Mouse (Mus musculus) G1E (cell line): ENCODE measurements around the gene Galm. TPM values are rescaled to one million over a fixed set of nuclear protein-coding genes. Genes with fewer than 3 reads are reported as not detected.
"Not testable (repeated sequence)": the region's sequence is repeated elsewhere in the genome, so short reads cannot be mapped to it uniquely, and the experiment has no call there.

Experiments
- ATAC-seq: 2 replicates; pipeline ENCODE4 v1.8.0; 2016; ENCODE audit warnings: mild to moderate bottlenecking; ENCODE audit not compliant: insufficient number of reproducible peaks, poor library complexity, low FRiP score, severe bottlenecking; ENCODE audit errors: extremely low read depth
- DNase-seq: peaks from one replicate; pipeline ENCODE4 v3.0.0; 2012; ENCODE audit warnings: low spot score
- H3K27me3 ChIP-seq: 2 replicates; pipeline ENCODE4 v1.6.1; 2012; ENCODE audit warnings: mild to moderate bottlenecking, low read length, inconsistent platforms; ENCODE audit not compliant: insufficient read depth
- H3K36me3 ChIP-seq: replicated peaks from 2 replicates; pipeline ENCODE3; 2012; ENCODE audit warnings: mild to moderate bottlenecking, inconsistent platforms
- H3K4me1 ChIP-seq: 2 replicates; pipeline ENCODE4 v1.6.1; 2012; ENCODE audit warnings: low read depth, low read length, inconsistent platforms, mixed read lengths; ENCODE audit not compliant: insufficient read depth
- H3K4me3 ChIP-seq: 2 replicates; pipeline ENCODE4 v1.5.1; 2012; ENCODE audit warnings: low read depth, mild to moderate bottlenecking, inconsistent platforms, low read length, moderate library complexity, mixed read lengths
- H3K9me3 ChIP-seq: replicated peaks from 2 replicates; pipeline ENCODE4 v1.6.1; 2012; ENCODE audit warnings: inconsistent platforms
- CTCF ChIP-seq: IDR thresholded peaks from 2 replicates; pipeline ENCODE4 v1.5.1; 2012; ENCODE audit warnings: low read depth, low read length, inconsistent platforms, mixed read lengths
- GATA1 ChIP-seq: IDR thresholded peaks from 2 replicates; pipeline ENCODE4 v1.6.1; 2012; ENCODE audit warnings: borderline replicate concordance, low read length, inconsistent platforms, mixed read lengths
- GATA2 ChIP-seq: IDR thresholded peaks from 2 replicates; pipeline ENCODE4 v1.6.1; 2012; ENCODE audit warnings: low read depth, low read length, inconsistent platforms, borderline replicate concordance
- POLR2AphosphoS5 ChIP-seq: IDR thresholded peaks from 2 replicates; pipeline ENCODE4 v1.6.1; 2012; ENCODE audit warnings: low read depth, low read length, inconsistent platforms; ENCODE audit not compliant: insufficient replicate concordance
- TAL1 ChIP-seq: conservative IDR thresholded peaks from 2 replicates; pipeline ENCODE4 v1.6.1; 2012; ENCODE audit warnings: low read depth, low read length, inconsistent platforms, mixed read lengths
- polyA plus RNA-seq: library from polyadenylated mRNA; stranded (reverse); fragments of >175 nt; gene quantifications from 2 replicates; pipeline ENCODE4 v1.2.3, GENCODE M21; 2012
- total RNA-seq, 2 experiments: library from RNA; stranded (forward) in 1 of 2; stranded (reverse) in 1 of 2; fragments of 200-1000 nt in 1 of 2; fragments of >200 nt in 1 of 2; fragmentation: Nextera tagmentation in 1 of 2; gene quantifications; 2 replicates each; pipeline ENCODE4 v1.2.3; 2014 to 2017

The Galm gene
- total and polyA plus RNA-seq, 3 experiments = not detected

DNA sequence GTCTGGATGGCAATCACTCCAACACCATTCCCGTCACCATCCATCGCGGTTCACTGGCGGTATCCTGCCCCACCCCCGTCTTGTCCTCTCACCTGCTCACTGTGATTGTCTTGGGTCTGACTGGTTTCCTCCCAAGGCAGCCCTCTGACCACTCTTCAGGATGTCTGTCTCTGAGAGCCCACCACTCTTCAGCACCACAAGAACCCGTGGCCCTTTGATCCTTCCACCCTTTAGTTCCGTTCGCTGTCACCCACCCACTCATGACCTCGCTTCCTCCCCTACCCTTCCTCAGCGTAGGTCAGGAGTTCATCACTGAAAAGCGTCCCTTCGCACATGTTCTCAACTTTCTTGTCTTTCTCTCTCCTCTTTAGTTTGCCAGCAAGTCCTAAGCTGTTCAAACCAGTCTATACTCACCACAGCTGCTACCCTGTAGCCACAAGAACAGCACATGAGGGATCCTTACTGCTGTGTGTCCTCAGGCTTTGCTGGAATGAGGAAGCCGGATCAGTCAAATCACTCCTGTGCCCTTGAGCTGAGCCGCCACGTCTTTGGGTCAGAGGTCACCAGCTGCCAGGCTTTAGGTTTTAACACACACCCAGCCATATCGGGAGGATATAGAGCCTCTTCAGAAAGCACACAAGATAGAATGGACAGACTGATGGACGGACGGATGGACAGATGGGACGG lies 47.6 kb downstream of the Galm start:
- Histone ChIP-seq H3K4me1 (no peaks in the 10 kb centered on the region), H3K36me3 (no peaks in the 10 kb centered on the region), H3K9me3 (no peaks in the 10 kb centered on the region), H3K27me3 (peaks cover 28% of the 10 kb centered on the region), H3K4me3 (no peak overlapping the region)
- no peak for TF ChIP-seq TAL1
- TF ChIP-seq POLR2AphosphoS5 = no peak
- TF ChIP-seq GATA1 = no peak
- TF ChIP-seq CTCF = no peak
- no peak for TF ChIP-seq GATA2
- DNase-seq (no peak), ATAC-seq (no peak)

DNA sequence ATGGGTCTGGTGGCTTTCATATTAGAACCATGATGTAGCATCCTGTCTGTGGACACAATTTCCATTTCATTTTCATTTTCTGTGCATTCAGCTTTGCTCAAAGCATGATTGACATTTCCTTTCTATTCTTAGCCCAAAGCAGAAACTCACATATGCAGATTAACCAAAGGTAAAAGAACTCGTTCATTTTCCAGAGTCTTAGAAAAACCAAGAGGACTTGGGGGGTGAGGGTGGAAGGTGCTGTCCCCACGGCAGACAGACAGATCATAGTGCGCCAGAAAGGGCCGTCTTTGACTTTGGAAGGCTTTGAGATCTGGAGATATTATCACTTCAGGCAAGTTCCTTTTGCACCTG lies 48.1 kb downstream of the Galm start:
- ATAC-seq (no peak), DNase-seq (no peak)
- H3K36me3 ChIP-seq = no peaks in the 10 kb centered on the region
- TF ChIP-seq POLR2AphosphoS5 (no peak), TAL1 (no peak), GATA2 (no peak), GATA1 (no peak), CTCF (no peak)
- H3K27me3 ChIP-seq = peaks cover 28% of the 10 kb centered on the region
- no peak overlapping the region for H3K4me3 ChIP-seq
- H3K4me1 ChIP-seq = peaks cover 3% of the 10 kb centered on the region; the same call in 1 of the 2 replicates
- no peaks in the 10 kb centered on the region for H3K9me3 ChIP-seq

DNA sequence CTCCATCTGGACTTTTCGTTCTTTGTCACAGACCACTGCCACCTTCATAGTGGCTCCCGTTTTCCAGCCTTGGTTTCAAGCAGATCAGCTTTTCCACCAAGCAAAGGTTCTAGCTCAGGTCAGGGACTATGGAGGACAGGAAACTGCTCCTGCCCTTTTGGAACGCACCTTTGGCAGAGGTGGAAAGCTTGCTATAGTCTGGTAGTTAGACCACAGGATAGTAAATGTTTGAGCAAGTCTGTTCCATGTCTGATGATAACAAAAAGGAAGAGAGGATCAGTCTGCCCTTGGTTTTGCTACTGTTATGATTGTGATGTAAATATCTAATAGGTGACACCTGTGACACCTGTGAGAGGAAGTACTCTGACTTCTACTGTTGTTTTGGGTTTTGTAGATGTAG lies 48.7 kb downstream of the Galm start:
- H3K4me3 ChIP-seq = no peak overlapping the region
- no peak for DNase-seq
- H3K9me3 ChIP-seq = no peaks in the 10 kb centered on the region
- peaks cover 26% of the 10 kb centered on the region for H3K27me3 ChIP-seq
- TF ChIP-seq POLR2AphosphoS5 (no peak), TAL1 (no peak), CTCF (no peak), GATA1 (no peak)
- H3K36me3 ChIP-seq = no peaks in the 10 kb centered on the region
- ATAC-seq = no peak
- H3K4me1 ChIP-seq = peaks cover 3% of the 10 kb centered on the region; the same call in 1 of the 2 replicates

DNA sequence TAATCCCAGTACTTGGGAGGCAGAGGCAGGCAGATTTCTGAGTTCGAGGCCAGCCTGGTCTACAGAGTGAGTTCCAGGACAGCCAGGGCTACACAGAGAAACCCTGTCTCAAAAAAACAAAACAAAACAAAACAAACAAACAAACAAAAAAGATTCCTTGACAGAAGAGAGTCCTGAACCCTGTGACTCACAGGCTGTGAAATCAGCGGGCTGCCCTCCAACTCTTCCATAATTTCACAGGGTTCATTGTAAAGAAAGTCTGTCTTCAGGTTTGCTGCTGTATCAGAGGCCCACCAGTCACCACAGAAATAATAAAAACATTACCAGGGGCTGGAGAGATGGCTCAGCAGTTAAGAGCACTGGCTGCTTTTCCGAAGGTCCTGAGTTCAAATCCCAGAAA lies 51.6 kb downstream of the Galm start:
- H3K4me3 ChIP-seq, H3K36me3 ChIP-seq, DNase-seq, H3K9me3 ChIP-seq, ATAC-seq, H3K4me1 ChIP-seq: not testable (repeated sequence)
- peaks cover 21% of the 10 kb centered on the region for H3K27me3 ChIP-seq

DNA sequence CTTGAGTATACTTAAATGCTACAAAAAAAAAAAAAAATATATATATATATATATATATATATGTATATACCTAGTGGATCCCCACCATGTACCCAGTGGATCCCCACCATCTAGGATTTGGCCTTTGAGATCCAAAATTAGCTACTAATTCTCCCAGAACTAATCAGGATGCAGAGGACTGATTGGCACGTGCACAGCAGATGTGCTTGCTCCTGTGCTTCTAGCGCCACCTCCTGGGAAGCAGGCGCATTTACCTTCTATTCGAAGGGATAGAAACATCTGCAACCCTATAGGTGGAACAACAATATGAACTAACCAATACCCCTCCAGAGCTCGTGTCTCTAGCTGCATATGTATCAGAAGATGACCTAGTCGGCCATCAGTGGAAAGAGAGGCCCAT lies 52.7 kb downstream of the Galm start:
- Histone ChIP-seq H3K4me1 (peaks cover 3% of the 10 kb centered on the region; the same call in 1 of the 2 replicates), H3K36me3 (no peaks in the 10 kb centered on the region), H3K4me3 (no peak overlapping the region), H3K9me3 (no peaks in the 10 kb centered on the region), H3K27me3 (peaks cover 11% of the 10 kb centered on the region)
- ATAC-seq (peak; percentile 75), DNase-seq (peak; percentile 32)
- TF ChIP-seq CTCF (peak; percentile 86), POLR2AphosphoS5 (no peak)

DNA sequence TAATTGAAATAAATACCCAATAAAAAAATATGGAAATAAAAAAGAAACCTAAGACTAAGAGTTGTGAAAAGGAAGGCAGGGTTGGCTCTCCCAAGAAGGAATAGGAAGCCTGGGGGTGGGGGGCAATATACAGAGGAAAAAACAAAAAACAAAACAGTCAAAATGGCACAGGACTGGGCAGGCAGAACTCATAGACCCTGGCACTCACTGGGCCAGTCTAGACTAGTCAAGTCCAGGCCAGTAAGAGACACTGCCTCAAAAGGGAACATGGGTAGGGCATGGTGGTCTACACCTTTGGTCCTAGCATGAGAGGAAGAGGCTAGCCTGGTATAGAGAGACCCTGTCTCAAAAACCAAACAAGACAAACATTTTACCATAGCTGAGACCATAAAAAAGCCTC lies 53.2 kb downstream of the Galm start:
- DNase-seq (no peak), ATAC-seq (no peak)
- Histone ChIP-seq H3K9me3 (no peaks in the 10 kb centered on the region), H3K27me3 (peaks cover 7% of the 10 kb centered on the region), H3K4me1 (peaks cover 3% of the 10 kb centered on the region; the same call in 1 of the 2 replicates), H3K36me3 (no peaks in the 10 kb centered on the region), H3K4me3 (no peak overlapping the region)
- TF ChIP-seq GATA2 (no peak), POLR2AphosphoS5 (no peak), GATA1 (no peak), TAL1 (no peak), CTCF (no peak)

DNA sequence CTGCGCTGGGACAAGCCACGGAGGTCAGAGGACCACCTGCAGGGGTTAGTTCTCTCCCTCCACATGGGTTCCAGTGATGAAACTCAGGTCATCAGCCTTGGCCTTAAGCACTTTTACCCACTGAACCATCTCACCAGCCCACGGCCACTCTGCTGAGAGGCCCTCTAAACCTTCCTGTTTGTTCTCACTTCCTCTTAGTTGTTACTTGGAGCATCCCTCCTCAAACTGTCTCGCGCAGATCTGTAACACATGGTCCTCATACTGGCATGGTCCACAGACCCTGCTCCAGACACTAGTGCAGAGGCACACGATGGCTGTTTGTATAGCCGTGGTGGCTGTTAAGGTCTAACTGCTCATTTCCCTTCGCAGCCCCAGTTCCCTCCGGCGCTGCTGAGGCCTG lies 56.3 kb downstream of the Galm start:
- DNase-seq = no peak
- Histone ChIP-seq H3K4me1 (peaks cover 3% of the 10 kb centered on the region; the same call in 1 of the 2 replicates), H3K27me3 (peaks cover 11% of the 10 kb centered on the region), H3K9me3 (peaks cover 5% of the 10 kb centered on the region), H3K4me3 (no peak overlapping the region), H3K36me3 (no peaks in the 10 kb centered on the region)
- TF ChIP-seq POLR2AphosphoS5 (no peak), GATA1 (no peak), GATA2 (no peak)
- ATAC-seq = no peak
